8 mouse cellular contexts compared by ENCODE assay signal in the genomic region with DNA sequence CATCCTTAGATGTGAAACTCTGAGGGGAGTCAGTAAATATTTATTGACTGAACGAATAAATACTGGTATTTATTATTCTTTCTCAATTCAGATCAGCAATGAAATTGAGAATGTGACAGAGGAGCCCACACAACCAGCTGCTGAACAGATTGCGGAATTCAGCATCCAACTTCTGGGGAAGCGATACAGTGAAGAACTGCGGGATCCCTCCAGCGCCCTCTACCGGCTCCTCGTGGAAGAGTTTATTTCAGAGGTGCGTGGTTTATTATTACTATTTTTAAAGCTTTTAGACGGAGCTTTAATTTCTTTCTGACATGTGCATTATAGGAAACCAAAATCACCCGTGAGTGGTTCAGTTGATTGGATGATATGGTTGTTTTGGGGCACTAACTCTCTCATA. TPM values are rescaled to one million over a fixed set of nuclear protein-coding genes. Genes with fewer than 3 reads are reported as not detected.
DNase-seq lines count a peak whose midpoint lies in the region; ATAC-seq and TF ChIP-seq lines count a peak whose summit lies in the region.

No protein-coding gene starts in this region.

- WGBS in forebrain, embryonic 11.5 days, result 51% methylated on average over 10 of the region's 10 CpGs
- 59% methylated on average over 10 of the region's 10 CpGs for WGBS in forebrain, embryonic 10.5 days
- 58% methylated on average over 10 of the region's 10 CpGs for WGBS in liver, adult 2 months
- 39% methylated on average over 10 of the region's 10 CpGs for WGBS in liver, embryonic 11.5 days
- WGBS in liver, embryonic 14.5 days (ENCODE audit: insufficient replicate concordance), result 45% methylated on average over 10 of the region's 10 CpGs

- no peaks in the 10 kb centered on the region for H3K79me2 ChIP-seq in liver, adult 2 months (ENCODE audit: control insufficient read depth, insufficient read depth, low read length)

- no peak overlapping the region for H3K9ac ChIP-seq in forebrain, embryonic 11.5 days (ENCODE audit: low read length)
- H3K9ac ChIP-seq in liver, adult 2 months (ENCODE audit: low read depth, low read length), result no peak overlapping the region
- H3K9ac ChIP-seq in liver, embryonic 11.5 days (ENCODE audit: low read depth, low read length), result no peak overlapping the region
- H3K9ac ChIP-seq in liver, embryonic 14.5 days (replicated peaks), result no peak overlapping the region

- no peaks in the 10 kb centered on the region for H3K9me3 ChIP-seq in forebrain, embryonic 11.5 days (ENCODE audit: control insufficient read depth, low read length)
- H3K9me3 ChIP-seq in forebrain, embryonic 10.5 days, result no peaks in the 10 kb centered on the region
- no peaks in the 10 kb centered on the region for H3K9me3 ChIP-seq in liver, embryonic 11.5 days (ENCODE audit: control insufficient read depth, low read length)
- H3K9me3 ChIP-seq in liver, embryonic 14.5 days (ENCODE audit: control insufficient read depth, low read length), result no peaks in the 10 kb centered on the region

- TF ChIP-seq CTCF in liver, adult 2 months (IDR thresholded peaks at IDR 0.05; ENCODE audit: low read depth, low read length), result peak; percentile 61
- TF ChIP-seq CTCF in liver, embryonic 14.5 days (IDR thresholded peaks at IDR 0.05; ENCODE audit: low read depth), result peak; percentile 62

- no peaks in the 10 kb centered on the region for H3K27me3 ChIP-seq in forebrain, embryonic 11.5 days (ENCODE audit: control insufficient read depth, insufficient read depth, low read length)
- H3K27me3 ChIP-seq in forebrain, embryonic 10.5 days (ENCODE audit: poor library complexity, severe bottlenecking), result no peaks in the 10 kb centered on the region
- no peaks in the 10 kb centered on the region for H3K27me3 ChIP-seq in liver, adult 2 months (ENCODE audit: control insufficient read depth, insufficient read depth, low read length)
- no peaks in the 10 kb centered on the region for H3K27me3 ChIP-seq in liver, embryonic 11.5 days (replicated peaks; ENCODE audit: control insufficient read depth, insufficient read depth, low read length)
- H3K27me3 ChIP-seq in liver, embryonic 14.5 days (ENCODE audit: control insufficient read depth, insufficient read depth, low read length), result no peaks in the 10 kb centered on the region

- no peak overlapping the region for H3K27ac ChIP-seq in forebrain, embryonic 11.5 days (ENCODE audit: low read depth, low read length)
- H3K27ac ChIP-seq in forebrain, embryonic 10.5 days, result no peak overlapping the region
- H3K27ac ChIP-seq in liver, adult 2 months (replicated peaks; ENCODE audit: insufficient read depth, low read depth, low read length), result no peak overlapping the region
- H3K27ac ChIP-seq in liver, embryonic 11.5 days (ENCODE audit: low read depth, low read length), result no peak overlapping the region
- no peak overlapping the region for H3K27ac ChIP-seq in liver, embryonic 14.5 days

- peak; percentile 59 for DNase-seq in forebrain, embryonic 11.5 days (ENCODE audit: low spot score)
- DNase-seq in forebrain, embryonic 10.5 days (ENCODE audit: extremely low spot score, low spot score), result no peak
- DNase-seq in liver, adult 2 months (ENCODE audit: extremely low read depth, low read depth, low spot score), result no peak
- no peak for DNase-seq in liver, embryonic 11.5 days (ENCODE audit: low spot score)
- DNase-seq in c-Kit-positive CD71-positive TER-119-positive erythroid progenitor cells, embryonic 14.5 days (ENCODE audit: low spot score), result peak; percentile 18
- peak in 1 of 3 experiments; percentile 0 for DNase-seq in liver, embryonic 14.5 days (ENCODE audit: low read depth in 3 of 3, low spot score in 3 of 3)
- no peak for DNase-seq in T-cell, adult 2 months (ENCODE audit: low spot score)

- no peak for TF ChIP-seq POLR2A in liver, adult 2 months (IDR thresholded peaks at IDR 0.05; ENCODE audit: extremely low read depth, insufficient read depth, low read length)

- H3K4me1 ChIP-seq in forebrain, embryonic 11.5 days (replicated peaks; ENCODE audit: control insufficient read depth, insufficient read depth, low read length), result no peaks in the 10 kb centered on the region
- H3K4me1 ChIP-seq in forebrain, embryonic 10.5 days, result no peaks in the 10 kb centered on the region
- no peaks in the 10 kb centered on the region for H3K4me1 ChIP-seq in liver, adult 2 months (ENCODE audit: control insufficient read depth, insufficient read depth, low read length)
- no peaks in the 10 kb centered on the region for H3K4me1 ChIP-seq in liver, embryonic 11.5 days (replicated peaks; ENCODE audit: control insufficient read depth, insufficient read depth, low read length)
- no peaks in the 10 kb centered on the region for H3K4me1 ChIP-seq in liver, embryonic 14.5 days (replicated peaks; ENCODE audit: control insufficient read depth in 2 of 2, insufficient read depth in 2 of 2, low read length in 1 of 2)

- no peak overlapping the region for H3K4me3 ChIP-seq in forebrain, embryonic 11.5 days (ENCODE audit: low read depth, low read length)
- no peak overlapping the region for H3K4me3 ChIP-seq in forebrain, embryonic 10.5 days
- no peak overlapping the region for H3K4me3 ChIP-seq in liver, adult 2 months (ENCODE audit: insufficient read depth, low read depth, low read length)
- H3K4me3 ChIP-seq in liver, embryonic 11.5 days (ENCODE audit: low read depth, low read length), result no peak overlapping the region
- no peak overlapping the region for H3K4me3 ChIP-seq in liver, embryonic 14.5 days (ENCODE audit: insufficient read depth in 1 of 2, low read depth in 2 of 2, low read length in 2 of 2)

- H3K4me2 ChIP-seq in forebrain, embryonic 11.5 days (ENCODE audit: low read depth, low read length, severe bottlenecking), result no peak overlapping the region
- no peak overlapping the region for H3K4me2 ChIP-seq in liver, embryonic 11.5 days
- H3K4me2 ChIP-seq in liver, embryonic 14.5 days (ENCODE audit: low read depth), result no peak overlapping the region

- no peak for ATAC-seq in forebrain, embryonic 11.5 days (replicated peaks; ENCODE audit: low FRiP score)
- ATAC-seq in liver, embryonic 11.5 days (replicated peaks; ENCODE audit: low FRiP score), result no peak
- ATAC-seq in liver, embryonic 14.5 days (ENCODE audit: insufficient read depth), result no peak
- ATAC-seq in monocyte, adult 5-6 weeks (replicated peaks; ENCODE audit: insufficient number of reproducible peaks, low FRiP score, low TSS enrichment, poor library complexity, severe bottlenecking), result no peak

- no peaks in the 10 kb centered on the region for H3K36me3 ChIP-seq in forebrain, embryonic 11.5 days (ENCODE audit: control insufficient read depth, insufficient read depth, low read length)
- no peaks in the 10 kb centered on the region for H3K36me3 ChIP-seq in forebrain, embryonic 10.5 days (replicated peaks)
- no peaks in the 10 kb centered on the region; the same call in 1 of the 2 replicates for H3K36me3 ChIP-seq in liver, adult 2 months (ENCODE audit: control insufficient read depth, insufficient read depth, low read length)
- H3K36me3 ChIP-seq in liver, embryonic 11.5 days (ENCODE audit: control insufficient read depth, insufficient read depth, low read length), result no peaks in the 10 kb centered on the region; the same call in 1 of the 2 replicates
- no peaks in the 10 kb centered on the region for H3K36me3 ChIP-seq in liver, embryonic 14.5 days (replicated peaks; ENCODE audit: control insufficient read depth, insufficient read depth, low read depth)

- TF ChIP-seq EP300 in liver, embryonic 14.5 days (IDR thresholded peaks at IDR 0.05; ENCODE audit: low read depth), result no peak

RNA-seq across cellular contexts. Expression of gene Impg2, which starts 27.2 kb away (rescaled TPM):
- polyA plus RNA-seq in forebrain, embryonic 11.5 days (2014; fragmentation: Nextera tagmentation; extraction: Ambion mirVana), result 0.11 and 0.28 TPM in 2 replicates
- 0.05 and 0.15 TPM in 2 replicates for polyA plus RNA-seq in forebrain, embryonic 10.5 days (2016; fragmentation: Nextera tagmentation; extraction: Ambion mirVana)
- 2.9 and 3.2 TPM in 2 replicates for total RNA-seq in liver, adult 2 months (2014; rRNA removed)
- 0.19 and 0.31 TPM in 2 replicates for polyA plus RNA-seq in liver, adult 2 months (2012; rRNA removed)
- 0.12 and 0.16 TPM in 2 replicates for polyA plus RNA-seq in liver, embryonic 11.5 days (2014; fragmentation: Nextera tagmentation; extraction: Ambion mirVana)
- 0.16 and 0.28 TPM in 2 replicates for polyA plus RNA-seq in liver, embryonic 14.5 days (2012; rRNA removed)
- 0.04 and 0.19 TPM in 2 replicates for polyA plus RNA-seq in liver, embryonic 14.5 days (2014; fragmentation: Nextera tagmentation; extraction: Ambion mirVana)
- 0.29 to 0.67 TPM (median 0.32 TPM) in 3 replicates for total RNA-seq in monocyte, adult 5-6 weeks (2017)

Comparison
In these comparisons a context has a peak if more than half of its experiments do, and no peak if none do; other contexts are left out.
1. DNase-seq: peak in forebrain, embryonic 11.5 days (single experiment) and c-Kit-positive CD71-positive TER-119-positive erythroid progenitor cells, embryonic 14.5 days (single experiment); none in forebrain, embryonic 10.5 days (single experiment), liver, adult 2 months (single experiment), liver, embryonic 11.5 days (single experiment) and T-cell, adult 2 months (single experiment).